Mouse (Mus musculus) right cerebral cortex, postnatal 4 days (tissue): Measurements from ENCODE around the gene Mxd1.

Experiments
- DNase-seq: peaks from one replicate; pipeline ENCODE4 v3.0.0-alpha.2; 2022

The Mxd1 gene

GRCm38 (mm10) chr6:86645551-86645950 lies 23.4 kb downstream of the Mxd1 start:
- no peak for DNase-seq

GRCm38 (mm10) chr6:86644775-86645400 lies 24.1 kb downstream of the Mxd1 start:
- no peak for DNase-seq

DNA sequence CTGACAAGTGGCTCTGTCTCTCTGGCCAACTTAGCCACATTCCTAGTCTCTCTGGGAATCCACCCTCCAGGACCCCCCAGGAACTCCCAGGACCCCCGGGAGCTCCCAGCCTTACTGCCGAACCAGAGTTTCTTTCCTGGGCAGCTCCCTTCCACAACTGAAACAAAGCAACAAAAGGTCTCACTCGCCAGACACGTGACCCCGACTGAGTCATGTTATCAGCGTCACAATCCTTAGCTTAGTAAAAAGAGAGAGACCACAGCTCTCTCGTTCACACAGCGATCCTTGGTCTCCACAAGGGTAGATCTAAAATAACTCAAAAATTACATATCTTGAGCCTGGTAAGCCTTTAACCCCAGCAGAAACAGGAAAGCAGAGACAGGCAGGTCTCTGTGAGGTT lies 27.2 kb downstream of the Mxd1 start:
- no peak for DNase-seq

GRCm38 (mm10) chr6:86640776-86641175 lies 28.2 kb downstream of the Mxd1 start:
- no peak for DNase-seq

GRCm38 (mm10) chr6:86640161-86640560 lies 28.8 kb downstream of the Mxd1 start:
- DNase-seq: no peak

DNA sequence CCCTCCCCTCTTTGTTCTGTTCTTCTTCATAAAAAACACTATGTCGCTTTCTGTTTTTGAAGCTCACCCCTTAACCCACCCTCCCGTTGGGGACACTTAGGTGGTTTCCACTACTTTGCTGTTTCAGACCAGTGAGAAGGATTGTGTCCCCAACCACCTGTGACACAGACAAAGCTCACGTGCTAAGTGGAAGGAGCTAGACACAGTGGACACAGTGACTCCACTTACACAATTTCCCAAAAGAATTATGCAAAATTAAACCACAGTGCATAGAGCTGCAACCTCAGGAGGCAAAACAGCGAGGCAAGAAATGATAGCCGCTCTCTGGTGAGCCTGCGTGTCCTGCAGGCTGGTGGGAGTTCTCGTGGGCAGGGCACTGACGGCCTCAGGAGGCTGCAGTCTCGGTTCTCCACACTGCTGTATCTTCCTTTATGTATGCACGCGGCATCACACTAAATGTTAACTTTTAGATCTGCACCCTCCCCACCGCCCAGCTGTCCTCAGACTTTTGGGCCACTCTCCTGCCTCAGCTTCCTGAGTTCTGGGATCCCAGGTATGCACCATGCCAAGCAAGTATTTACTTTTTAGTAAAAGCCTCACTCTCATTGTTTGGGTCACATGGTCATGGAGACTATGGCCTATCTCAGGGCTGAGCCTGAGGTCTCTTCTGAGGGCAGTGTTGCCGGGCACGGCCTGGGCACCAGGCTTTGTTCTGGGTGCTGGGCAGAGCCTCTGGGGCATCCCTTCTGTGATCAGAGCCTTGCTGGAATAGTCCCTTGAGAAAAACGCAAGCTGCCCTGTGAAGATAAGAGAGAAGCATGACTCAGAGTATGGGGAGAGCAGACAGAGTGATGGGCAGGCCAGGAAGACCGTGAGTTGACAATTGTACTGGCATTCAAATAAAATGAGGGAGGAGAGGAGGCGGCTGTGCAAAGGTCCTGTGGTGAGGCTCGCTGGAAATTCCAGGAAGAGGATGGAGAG lies 29.5 kb downstream of the Mxd1 start:
- no peak for DNase-seq

GRCm38 (mm10) chr6:86638434-86638833 lies 30.5 kb downstream of the Mxd1 start:
- DNase-seq: no peak

GRCm38 (mm10) chr6:86637860-86638259 lies 31.1 kb downstream of the Mxd1 start:
- DNase-seq: no peak

GRCm38 (mm10) chr6:86637171-86637835 lies 31.7 kb downstream of the Mxd1 start:
- no peak for DNase-seq

DNA sequence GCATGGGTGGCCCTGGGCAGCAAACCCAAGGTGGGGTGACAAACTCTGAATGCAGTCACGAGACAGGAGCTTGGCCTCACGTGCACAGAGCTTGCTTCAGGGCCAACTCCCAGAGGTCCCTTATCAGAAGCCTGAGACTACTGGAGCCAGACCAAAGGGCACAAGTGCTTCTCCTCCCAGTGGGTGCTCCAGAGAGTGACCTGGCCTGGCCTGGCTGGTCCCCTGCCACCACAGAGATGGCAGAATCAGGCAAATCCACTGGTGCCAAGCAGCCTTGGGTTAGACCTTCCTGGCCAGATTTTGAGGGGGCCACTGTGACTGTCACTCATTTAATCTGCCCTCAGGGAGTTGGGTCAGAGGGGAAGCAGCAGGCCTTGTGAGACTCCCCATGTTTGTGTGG lies 32.5 kb downstream of the Mxd1 start:
- no peak for DNase-seq

DNA sequence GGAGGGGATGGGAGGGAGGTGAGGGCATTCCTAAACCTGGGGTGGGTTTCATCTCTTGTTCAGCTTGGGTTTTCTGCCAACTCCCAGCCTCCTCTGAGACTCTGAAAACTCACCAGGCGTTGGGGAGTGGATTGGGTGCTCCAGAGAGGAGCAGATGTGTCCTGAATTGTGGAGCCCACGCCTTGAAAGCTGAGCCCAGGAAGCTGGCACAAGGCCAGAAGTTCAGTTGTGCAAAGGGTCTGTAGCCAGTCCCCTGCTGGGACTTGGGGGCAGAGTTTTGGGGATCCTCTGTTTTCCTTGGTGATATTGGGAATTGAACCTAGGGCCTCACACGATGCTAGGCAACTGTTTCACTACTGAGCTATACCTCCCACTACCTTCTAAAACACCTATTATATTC lies 38.8 kb downstream of the Mxd1 start:
- DNase-seq: no peak

- DNase-seq: no peak
These were observed 41.0 kb downstream of the Mxd1 start, which contains the start of gene Asprv1 for GRCm38 (mm10) chr6:86627946-86628345. Asprv1 (plus strand) TSS chr6:86628164.

DNA sequence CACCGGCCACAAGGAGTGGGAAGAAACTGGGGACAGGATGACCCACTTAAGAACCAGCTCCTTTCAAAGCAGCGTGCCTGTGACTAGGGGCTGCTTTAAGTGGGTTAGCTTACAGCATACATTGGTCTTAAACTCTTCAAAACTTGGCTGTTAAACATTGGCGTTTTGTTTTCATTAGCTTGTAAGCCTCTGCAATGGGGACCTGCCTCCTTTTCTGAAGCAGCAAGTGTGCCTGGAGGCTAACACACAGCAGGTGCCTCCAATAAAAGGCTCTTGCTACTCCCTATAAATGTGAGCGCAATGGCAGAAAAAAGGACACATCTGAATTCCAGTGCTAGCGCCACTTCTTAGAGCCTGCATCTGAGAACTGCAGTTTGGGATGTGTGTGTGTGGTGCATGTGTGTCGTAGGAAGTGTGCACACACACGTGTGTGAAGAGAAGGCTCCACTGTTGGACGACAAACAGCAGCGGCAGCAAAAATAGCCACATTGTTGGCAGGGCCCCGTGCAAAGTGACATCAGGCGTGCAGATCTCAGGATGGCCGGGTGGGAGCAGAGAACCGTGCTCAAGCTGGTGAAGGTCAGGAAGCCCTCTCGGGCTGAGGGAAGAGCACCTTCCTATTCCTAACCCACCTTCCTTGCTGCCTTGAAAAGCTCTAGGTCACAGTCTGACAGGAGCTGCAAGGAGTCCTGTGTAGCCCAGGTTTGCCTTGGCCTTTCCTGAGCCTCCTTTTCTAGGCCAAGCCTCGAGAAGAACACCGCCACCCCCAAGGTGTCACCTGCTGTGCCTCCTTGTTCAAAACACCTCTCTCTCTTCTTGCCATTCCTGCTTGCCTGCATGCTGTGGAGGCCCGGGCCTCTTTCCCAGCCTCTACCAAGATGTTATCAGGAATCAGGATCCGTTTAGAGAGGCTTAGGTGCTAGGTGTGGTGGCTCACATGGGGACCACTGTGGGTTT lies 44.6 kb downstream of the Mxd1 start:
- no peak for DNase-seq

DNA sequence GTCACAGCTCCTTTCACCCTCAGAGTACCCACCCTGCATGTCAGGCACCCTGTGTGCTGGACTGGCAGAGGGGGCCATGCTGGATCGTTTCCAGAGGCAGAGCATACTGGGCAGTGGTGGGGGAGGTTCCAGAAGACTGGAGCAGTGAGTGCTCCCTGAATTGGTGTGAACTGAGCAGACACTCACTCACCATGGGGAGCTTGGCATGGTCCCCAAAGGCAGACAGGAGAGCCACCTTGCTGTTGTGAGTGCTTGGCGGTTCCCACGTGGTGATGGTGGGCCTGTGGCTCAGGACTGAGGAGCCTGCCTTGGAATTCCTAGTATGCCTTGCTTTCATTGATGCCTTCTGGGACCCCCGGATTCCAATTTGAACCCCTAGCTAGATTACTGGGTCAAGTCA lies 45.8 kb downstream of the Mxd1 start:
- DNase-seq: no peak

DNA sequence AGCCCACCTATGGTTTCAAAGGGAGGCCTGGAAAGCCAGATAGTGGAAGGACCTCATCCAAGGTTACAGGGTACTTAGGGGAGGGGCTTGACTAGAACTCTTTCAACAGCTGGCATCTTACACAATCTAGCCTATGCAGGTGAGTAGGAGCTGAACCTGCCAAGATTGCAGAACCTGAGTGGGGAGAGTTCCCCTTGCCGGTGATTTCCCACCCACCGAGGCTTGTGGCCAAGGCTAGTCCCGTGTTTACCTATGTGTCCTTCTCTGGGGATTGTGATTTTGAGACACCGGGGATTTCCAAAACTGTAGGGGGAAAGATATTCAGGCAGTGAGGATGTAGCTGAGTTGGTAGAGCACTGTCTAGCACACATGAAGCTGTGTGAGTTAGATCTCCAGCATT lies 53.7 kb downstream of the Mxd1 start:
- no peak for DNase-seq

- DNase-seq: no peak
These were observed 58.2 kb downstream of the Mxd1 start for GRCm38 (mm10) chr6:86610714-86611113.

DNA sequence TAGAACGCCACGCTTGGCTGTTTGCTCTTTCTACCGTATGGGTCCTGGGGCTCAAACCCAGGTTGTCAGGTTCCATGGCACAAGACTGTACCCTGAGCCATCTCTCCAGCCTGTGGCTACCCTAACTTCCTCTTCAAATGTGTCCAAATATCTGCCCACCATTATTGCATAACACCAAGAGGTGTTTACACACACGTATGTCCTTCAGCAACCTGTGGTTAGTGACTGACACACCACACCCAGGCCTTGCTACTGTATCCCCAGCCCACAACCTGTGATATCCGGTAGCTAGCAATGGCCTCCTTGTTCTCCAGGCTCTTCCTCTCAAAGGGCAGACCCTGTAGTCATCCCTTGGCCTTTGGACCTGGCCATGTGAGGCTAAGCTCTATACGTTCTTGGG lies 59.7 kb downstream of the Mxd1 start:
- no peak for DNase-seq

DNA sequence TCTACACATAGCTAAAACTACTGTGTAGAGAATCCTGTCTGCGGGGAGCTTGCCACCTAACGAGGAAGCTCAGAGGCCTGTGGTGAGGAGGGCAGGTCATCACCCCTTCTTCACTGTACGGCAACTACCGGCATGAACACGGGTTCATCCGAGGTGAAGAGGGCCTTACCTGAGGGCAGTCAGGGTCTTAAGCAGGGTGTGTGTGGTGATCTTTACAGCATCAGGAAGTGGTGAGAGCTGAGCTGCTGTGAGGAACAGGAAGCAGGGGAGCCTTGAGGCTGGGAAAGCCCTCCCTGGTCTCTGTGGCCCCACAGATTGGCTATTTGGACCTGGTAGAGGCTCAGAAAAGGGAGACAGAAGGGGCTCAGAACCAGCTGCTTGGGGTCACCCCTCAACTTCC lies 61.5 kb downstream of the Mxd1 start:
- no peak for DNase-seq

GRCm38 (mm10) chr6:86606289-86606688 lies 62.7 kb downstream of the Mxd1 start:
- DNase-seq: no peak

DNA sequence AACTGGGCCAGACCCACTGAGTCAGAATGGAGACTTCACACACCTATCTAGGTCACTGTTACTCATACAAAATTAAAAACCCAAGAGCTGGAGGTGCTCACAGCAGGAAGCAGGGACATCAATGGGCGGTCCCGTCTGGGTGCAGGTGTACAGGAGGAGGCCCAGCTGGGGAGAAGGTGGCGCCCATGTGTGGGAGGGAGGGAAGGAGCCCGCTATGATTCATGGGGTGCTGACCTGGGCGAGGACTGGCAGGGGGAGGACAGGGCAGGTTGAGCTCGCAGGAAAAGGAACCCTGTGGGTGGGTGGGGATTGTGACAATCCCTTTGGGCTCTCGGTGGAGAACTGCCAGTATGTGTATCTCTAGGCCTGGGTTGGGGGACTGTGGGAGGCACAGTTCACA lies 63.7 kb downstream of the Mxd1 start:
- no peak for DNase-seq

DNA sequence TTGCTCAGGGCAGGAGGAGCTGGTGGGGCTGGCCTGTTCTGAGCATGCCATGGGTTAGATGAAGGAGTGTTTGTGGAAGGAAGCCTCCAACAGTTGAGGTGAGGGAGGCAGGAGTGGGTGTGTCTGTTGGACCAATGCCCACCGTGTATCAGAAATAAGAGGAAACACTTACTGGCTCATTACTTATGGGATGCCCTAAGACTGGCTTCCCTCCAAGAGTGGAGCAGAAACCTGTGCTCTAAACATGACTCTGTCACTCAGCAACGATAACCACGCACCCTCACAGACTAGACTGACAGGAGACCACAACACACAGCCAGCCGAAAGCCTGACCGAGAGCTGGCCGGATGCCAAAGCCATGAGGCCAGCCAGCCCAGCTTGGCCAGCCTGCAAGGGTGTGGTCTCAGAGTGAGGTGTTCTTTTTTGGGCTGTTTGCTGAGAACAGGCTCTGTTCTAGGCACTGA lies 69.0 kb downstream of the Mxd1 start:
- peak; percentile 47 for DNase-seq

DNA sequence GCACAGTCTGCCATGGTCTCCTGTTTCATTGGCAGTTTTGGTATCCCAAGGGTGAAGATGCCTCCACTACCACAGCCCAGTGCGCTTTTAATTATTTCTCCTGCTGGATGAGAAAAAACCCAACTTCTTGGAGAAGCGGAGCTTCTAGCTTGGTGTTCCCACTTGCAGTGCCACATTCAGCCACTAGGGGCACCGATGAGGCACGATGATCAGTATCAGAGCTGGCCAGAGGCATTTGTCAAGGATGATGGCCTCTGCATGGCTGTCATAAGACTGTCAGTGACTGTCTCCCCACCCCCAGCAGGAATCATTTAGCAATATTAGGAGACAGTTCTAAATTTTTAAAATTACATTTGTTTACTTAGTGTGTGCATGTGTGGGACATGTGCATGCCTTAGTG lies 69.8 kb downstream of the Mxd1 start:
- DNase-seq: peak; percentile 91
